Mouse (Mus musculus) limb, embryonic 10.5 days (tissue): ENCODE measurements around the gene Sema3e. TPM values are rescaled to one million over a fixed set of nuclear protein-coding genes. Genes with fewer than 3 reads are reported as not detected.

Source experiments
- DNase-seq: peaks from one replicate; pipeline ENCODE4 v3.0.0-alpha.2; 2017; ENCODE audit warnings: low spot score
- H3K27ac ChIP-seq: fragments of 300-500 bp; sonication (generic); 2 replicates; pipeline ENCODE4 v1.5.1; 2016; ENCODE audit warnings: mild to moderate bottlenecking
- H3K27me3 ChIP-seq: fragments of 300-500 bp; sonication (generic); 2 replicates; pipeline ENCODE4 v1.6.1; 2016; ENCODE audit warnings: low read depth, mild to moderate bottlenecking; ENCODE audit not compliant: poor library complexity, severe bottlenecking
- H3K36me3 ChIP-seq: fragments of 300-500 bp; sonication (generic); 2 replicates; pipeline ENCODE4 v1.6.1; 2016; ENCODE audit warnings: mild to moderate bottlenecking, moderate library complexity
- H3K4me1 ChIP-seq: fragments of 300-500 bp; sonication (generic); 2 replicates; pipeline ENCODE4 v1.6.1; 2016
- H3K4me3 ChIP-seq: fragments of 300-500 bp; sonication (generic); 2 replicates; pipeline ENCODE4 v1.5.1; 2016; ENCODE audit warnings: mild to moderate bottlenecking, moderate library complexity
- H3K9me3 ChIP-seq: fragments of 300-500 bp; sonication (generic); replicated peaks from 2 replicates; pipeline ENCODE4 v1.6.1; 2016; ENCODE audit warnings: mild to moderate bottlenecking
- WGBS: fragments of 180-500 bp; shearing (Covaris S2); methylation state at CpG from one replicate; pipeline ENCODE4 v1.1.7; 2016; 5-methylcytosine and 5-hydroxymethylcytosine counted together
- polyA plus RNA-seq: library from polyadenylated mRNA; unstranded; fragments of >200 nt; fragmentation: Nextera tagmentation; extraction: Ambion mirVana; gene quantifications from 2 replicates; pipeline ENCODE4 v1.2.1, GENCODE M21; 2016

Gene Sema3e
- polyA plus RNA-seq, 1 experiment from 2014 or later = 0.35 TPM

DNA sequence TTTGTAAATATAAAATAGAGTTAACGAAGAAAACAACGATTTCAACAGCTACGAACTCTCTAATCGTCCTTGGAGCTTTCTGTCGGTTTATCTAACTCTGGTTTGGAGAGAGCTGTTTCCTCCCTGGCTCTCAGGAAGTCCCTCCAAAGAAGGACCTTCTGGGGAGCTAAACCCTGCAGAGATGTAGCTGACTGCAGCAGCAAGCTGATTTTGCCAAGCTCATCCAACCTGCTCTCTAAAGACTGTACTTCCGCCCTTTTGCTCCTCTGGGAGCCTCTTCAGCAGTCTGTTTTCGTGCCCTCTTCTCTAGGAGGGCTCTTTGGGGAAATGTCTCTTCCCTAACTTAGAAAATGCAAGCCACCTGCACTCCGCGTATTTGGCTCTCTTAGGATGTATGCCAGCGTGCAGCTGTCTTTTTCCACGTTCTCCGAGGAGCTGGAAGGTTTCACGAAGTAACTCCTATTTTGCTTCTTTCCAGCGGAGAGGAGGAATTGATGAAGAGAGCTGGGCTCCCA is 67.2 kb downstream of the Sema3e start:
- H3K9me3 ChIP-seq = no peaks in the 10 kb centered on the region
- WGBS = 49% methylated on average over 14 of the region's 14 CpGs
- no peaks in the 10 kb centered on the region for H3K27me3 ChIP-seq
- H3K4me1 ChIP-seq = peaks cover 10% of the 10 kb centered on the region
- H3K4me3 ChIP-seq = no peak overlapping the region
- no peak overlapping the region for H3K27ac ChIP-seq
- DNase-seq = no peak
- no peaks in the 10 kb centered on the region for H3K36me3 ChIP-seq

GRCm38 (mm10) chr5:14096196-14096595 is 71.1 kb downstream of the Sema3e start:
- Histone ChIP-seq H3K36me3 (no peaks in the 10 kb centered on the region), H3K4me1 (0 out of 2 replicates have a peak, but pooled peaks cover 7% of the 10 kb centered on the region), H3K9me3 (no peaks in the 10 kb centered on the region), H3K27ac (no peak overlapping the region), H3K4me3 (no peak overlapping the region), H3K27me3 (no peaks in the 10 kb centered on the region)
- DNase-seq = no peak
- WGBS = 94% methylated on average over 1 of the region's 1 CpGs

DNA sequence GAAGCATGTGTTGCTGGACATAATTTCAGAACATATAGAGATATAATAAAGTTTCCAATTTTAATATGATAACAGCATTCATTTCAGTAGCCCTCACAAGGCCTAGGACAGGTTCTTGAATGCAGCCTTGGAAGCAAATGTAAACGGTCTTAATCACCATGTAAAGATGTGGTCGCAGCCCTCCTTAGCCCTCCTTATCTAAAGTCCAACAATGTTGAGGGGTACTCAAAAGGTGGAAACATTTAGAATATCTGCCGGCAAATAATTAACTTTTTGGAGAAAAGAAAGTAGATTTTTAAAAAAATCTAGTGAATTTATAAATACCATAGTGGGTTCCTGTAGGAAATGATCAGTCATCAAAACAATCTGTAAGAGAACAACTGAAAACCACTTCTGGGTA is 73.6 kb downstream of the Sema3e start:
- no peak for DNase-seq
- WGBS = 90% methylated on average over 3 of the region's 3 CpGs
- Histone ChIP-seq H3K4me1 (no peaks in the 10 kb centered on the region), H3K27me3 (no peaks in the 10 kb centered on the region), H3K9me3 (no peaks in the 10 kb centered on the region), H3K36me3 (no peaks in the 10 kb centered on the region), H3K4me3 (no peak overlapping the region), H3K27ac (no peak overlapping the region)

DNA sequence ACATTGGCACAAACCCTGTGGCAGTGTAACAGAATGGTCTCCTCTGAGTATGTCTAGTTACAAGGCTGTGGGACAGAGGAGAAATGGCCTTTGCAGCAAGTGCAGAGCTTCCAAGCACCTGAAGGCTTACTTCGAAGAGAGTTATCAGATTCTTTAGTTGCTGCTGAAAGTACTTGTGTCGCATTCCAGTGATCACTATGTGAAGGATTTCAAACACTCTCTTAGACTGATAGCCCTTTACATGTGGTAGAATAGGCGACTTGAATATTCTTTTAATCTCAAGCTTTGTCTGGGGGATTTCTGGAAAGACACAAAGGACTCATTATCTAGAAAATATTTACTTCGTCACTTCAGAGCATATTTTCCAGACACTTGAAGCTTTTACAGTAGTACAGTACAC is 82.3 kb downstream of the Sema3e start:
- no peaks in the 10 kb centered on the region for H3K9me3 ChIP-seq
- H3K27me3 ChIP-seq = no peaks in the 10 kb centered on the region
- H3K4me1 ChIP-seq = no peaks in the 10 kb centered on the region
- 86% methylated on average over 4 of the region's 4 CpGs for WGBS
- DNase-seq = no peak
- H3K36me3 ChIP-seq = no peaks in the 10 kb centered on the region
- H3K27ac ChIP-seq = no peak overlapping the region
- H3K4me3 ChIP-seq = no peak overlapping the region

DNA sequence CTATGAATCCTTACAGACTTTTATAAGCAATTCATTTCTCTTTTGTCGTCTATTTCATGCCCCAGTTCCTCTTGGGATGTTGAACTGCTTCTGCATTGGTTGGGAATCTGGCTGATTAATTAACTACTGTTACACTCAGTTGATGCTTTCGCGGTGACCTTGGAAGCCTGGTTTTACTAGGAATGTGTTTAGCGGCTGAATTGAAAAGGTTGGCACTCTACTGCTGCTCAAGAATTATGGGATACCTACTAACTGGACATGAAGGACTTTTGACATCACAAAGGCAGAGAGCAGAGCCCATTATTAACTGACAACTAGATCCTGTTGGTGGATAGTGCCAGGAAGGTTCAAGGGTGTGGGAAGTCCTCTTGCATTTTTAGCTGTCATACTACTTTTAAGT is 83.9 kb downstream of the Sema3e start:
- Histone ChIP-seq H3K4me1 (no peaks in the 10 kb centered on the region), H3K27ac (no peak overlapping the region), H3K36me3 (no peaks in the 10 kb centered on the region), H3K4me3 (no peak overlapping the region), H3K27me3 (no peaks in the 10 kb centered on the region), H3K9me3 (no peaks in the 10 kb centered on the region)
- DNase-seq = no peak
- 92% methylated on average over 4 of the region's 4 CpGs for WGBS

DNA sequence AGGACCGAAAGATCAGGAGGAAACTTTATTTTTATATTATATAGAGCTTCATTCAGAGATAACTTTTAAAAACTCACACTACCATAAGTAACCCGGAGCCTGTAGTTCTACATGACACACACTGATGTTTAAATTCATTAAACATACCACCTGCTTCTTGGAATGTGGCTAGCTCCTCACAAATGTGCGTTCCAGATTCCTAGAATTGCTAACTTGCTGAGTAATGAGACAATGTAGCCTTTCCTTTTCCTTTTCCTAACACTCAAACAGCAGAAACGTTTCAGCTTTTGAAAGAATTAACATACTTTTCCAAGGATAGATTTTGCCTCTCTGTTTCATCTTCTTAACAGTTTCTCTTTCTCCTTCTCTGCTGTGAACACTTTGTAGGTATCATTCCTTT is 86.3 kb downstream of the Sema3e start:
- Histone ChIP-seq H3K36me3 (no peaks in the 10 kb centered on the region), H3K27ac (no peak overlapping the region), H3K4me1 (no peaks in the 10 kb centered on the region), H3K27me3 (no peaks in the 10 kb centered on the region), H3K9me3 (no peaks in the 10 kb centered on the region), H3K4me3 (no peak overlapping the region)
- WGBS = 87% methylated on average over 4 of the region's 4 CpGs
- no peak for DNase-seq

- Histone ChIP-seq H3K4me3 (no peak overlapping the region), H3K36me3 (no peaks in the 10 kb centered on the region), H3K4me1 (no peaks in the 10 kb centered on the region), H3K27me3 (no peaks in the 10 kb centered on the region), H3K27ac (no peak overlapping the region), H3K9me3 (no peaks in the 10 kb centered on the region)
- WGBS = 78% methylated on average over 5 of the region's 5 CpGs
- no peak for DNase-seq
These were observed 96.8 kb downstream of the Sema3e start for GRCm38 (mm10) chr5:14121902-14122301.

DNA sequence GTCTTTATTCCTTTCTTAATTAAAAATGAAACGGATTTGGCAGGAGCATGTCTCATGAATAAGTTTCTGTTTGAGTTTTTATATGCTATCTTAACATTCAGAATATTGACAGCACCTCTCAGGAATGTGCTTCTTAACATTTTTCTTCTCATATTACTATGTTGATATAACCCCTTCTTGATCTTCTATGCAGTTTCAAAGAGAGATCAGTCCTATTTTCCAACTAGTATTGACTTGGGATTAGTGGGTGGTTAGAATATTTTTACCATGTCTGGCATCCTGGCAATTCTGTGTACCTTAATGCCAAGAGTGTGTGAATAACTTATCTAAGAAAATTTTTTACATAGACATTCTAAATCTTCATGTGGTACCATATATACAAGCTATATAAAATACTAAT is 101.5 kb downstream of the Sema3e start:
- Histone ChIP-seq H3K4me1 (no peaks in the 10 kb centered on the region), H3K4me3 (no peak overlapping the region), H3K36me3 (no peaks in the 10 kb centered on the region), H3K27ac (no peak overlapping the region), H3K27me3 (no peaks in the 10 kb centered on the region), H3K9me3 (no peaks in the 10 kb centered on the region)
- WGBS = 80% methylated on average over 1 of the region's 1 CpGs
- DNase-seq = no peak

DNA sequence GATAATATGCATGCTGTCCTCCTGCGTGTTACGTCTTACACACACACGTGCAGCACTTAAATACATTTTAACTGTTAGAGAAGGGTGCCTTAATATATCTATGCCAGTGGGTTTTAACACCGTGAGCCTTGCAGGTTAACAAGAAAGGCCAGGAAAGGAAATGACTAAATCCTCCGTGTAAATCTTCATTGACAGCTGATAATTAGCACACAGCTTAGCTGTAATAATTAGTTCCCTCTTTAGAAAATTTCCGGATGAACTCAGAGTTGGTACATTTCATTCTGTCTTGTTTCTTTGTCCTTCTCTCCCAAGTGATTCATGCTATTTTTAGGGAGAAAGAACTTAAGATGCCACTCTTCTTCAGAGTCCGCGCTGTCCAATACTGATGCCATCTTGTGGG is 110.9 kb downstream of the Sema3e start:
- Histone ChIP-seq H3K27ac (no peak overlapping the region), H3K9me3 (no peaks in the 10 kb centered on the region), H3K4me1 (peaks cover 3% of the 10 kb centered on the region; the same call in 1 of the 2 replicates), H3K36me3 (no peaks in the 10 kb centered on the region), H3K4me3 (no peak overlapping the region), H3K27me3 (no peaks in the 10 kb centered on the region)
- WGBS = 42% methylated on average over 8 of the region's 8 CpGs
- DNase-seq = no peak

GRCm38 (mm10) chr5:14138725-14139124 is 113.6 kb downstream of the Sema3e start:
- 93% methylated on average over 1 of the region's 1 CpGs for WGBS
- Histone ChIP-seq H3K9me3 (no peaks in the 10 kb centered on the region), H3K4me1 (peaks cover 3% of the 10 kb centered on the region; the same call in 1 of the 2 replicates), H3K27me3 (no peaks in the 10 kb centered on the region), H3K4me3 (no peak overlapping the region), H3K27ac (no peak overlapping the region), H3K36me3 (no peaks in the 10 kb centered on the region)
- no peak for DNase-seq

DNA sequence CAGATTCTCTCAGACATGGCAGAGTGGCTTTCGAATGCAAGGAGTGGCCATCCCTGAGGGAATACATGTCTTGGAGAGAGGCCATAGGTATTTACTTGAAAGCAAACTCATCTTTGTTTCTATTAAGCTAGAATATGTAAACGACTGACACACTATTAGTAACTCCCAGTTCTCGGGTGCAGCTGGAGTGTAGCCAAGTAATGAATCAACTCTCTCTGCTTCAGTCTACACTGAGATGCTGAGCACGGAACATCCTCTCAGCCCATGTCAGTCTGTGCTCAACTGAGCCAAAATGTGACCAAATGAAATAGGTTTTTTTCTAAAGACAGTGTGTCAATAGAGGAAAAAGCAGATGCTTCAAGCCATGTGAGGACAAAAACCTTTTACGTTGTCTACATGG is 137.5 kb downstream of the Sema3e start:
- no peaks in the 10 kb centered on the region for H3K9me3 ChIP-seq
- no peaks in the 10 kb centered on the region for H3K27me3 ChIP-seq
- WGBS = 95% methylated on average over 5 of the region's 5 CpGs
- H3K4me3 ChIP-seq = no peak overlapping the region
- no peak overlapping the region for H3K27ac ChIP-seq
- no peaks in the 10 kb centered on the region for H3K4me1 ChIP-seq
- H3K36me3 ChIP-seq = no peaks in the 10 kb centered on the region
- DNase-seq = no peak

GRCm38 (mm10) chr5:14163280-14163679 is 138.2 kb downstream of the Sema3e start:
- no peaks in the 10 kb centered on the region for H3K9me3 ChIP-seq
- H3K4me3 ChIP-seq = no peak overlapping the region
- no peaks in the 10 kb centered on the region for H3K4me1 ChIP-seq
- H3K36me3 ChIP-seq = no peaks in the 10 kb centered on the region
- no peak for DNase-seq
- H3K27me3 ChIP-seq = no peaks in the 10 kb centered on the region
- over 99% methylated on average over 3 of the region's 3 CpGs for WGBS
- H3K27ac ChIP-seq = no peak overlapping the region

- no peaks in the 10 kb centered on the region for H3K4me1 ChIP-seq
- no peaks in the 10 kb centered on the region for H3K27me3 ChIP-seq
- no peak overlapping the region for H3K4me3 ChIP-seq
- no peak overlapping the region for H3K27ac ChIP-seq
- H3K36me3 ChIP-seq = no peaks in the 10 kb centered on the region
- H3K9me3 ChIP-seq = no peaks in the 10 kb centered on the region
- WGBS = 66% methylated on average over 3 of the region's 3 CpGs
- DNase-seq = no peak
These were observed 142.7 kb downstream of the Sema3e start for GRCm38 (mm10) chr5:14167776-14168175.
